Mouse (Mus musculus): Measurements from ENCODE around the gene Tmeff2.

Tmeff2 gene

GRCm38 (mm10) chr1:51107299-51107698, 206.9 kb downstream of the Tmeff2 start:
- no peak for DNase-seq (ENCODE audit: low spot score)

GRCm38 (mm10) chr1:51114721-51115120, 214.3 kb downstream of the Tmeff2 start:
- no peak for DNase-seq (ENCODE audit: low spot score)

GRCm38 (mm10) chr1:51115761-51116160, 215.3 kb downstream of the Tmeff2 start:
- DNase-seq (ENCODE audit: low spot score) = no peak

- DNase-seq (ENCODE audit: low spot score) = no peak
Measured at GRCm38 (mm10) chr1:51117830-51118229, 217.4 kb downstream of the Tmeff2 start.

- DNase-seq (ENCODE audit: low spot score) = no peak
Measured at GRCm38 (mm10) chr1:51125671-51126424, 225.4 kb downstream of the Tmeff2 start.

GRCm38 (mm10) chr1:51126425-51126765, 225.9 kb downstream of the Tmeff2 start:
- DNase-seq (ENCODE audit: low spot score) = no peak

- no peak for DNase-seq (ENCODE audit: low spot score)
Measured at GRCm38 (mm10) chr1:51136792-51137191, 236.3 kb downstream of the Tmeff2 start.

GRCm38 (mm10) chr1:51139605-51140004, 239.2 kb downstream of the Tmeff2 start:
- no peak for DNase-seq (ENCODE audit: low spot score)

- DNase-seq (ENCODE audit: low spot score) = no peak
Measured at GRCm38 (mm10) chr1:51141381-51141780, 240.9 kb downstream of the Tmeff2 start.

- DNase-seq (ENCODE audit: low spot score) = no peak
Measured at GRCm38 (mm10) chr1:51142729-51143128, 242.3 kb downstream of the Tmeff2 start.

GRCm38 (mm10) chr1:51145693-51146092, 245.2 kb downstream of the Tmeff2 start:
- DNase-seq (ENCODE audit: low spot score) = no peak

GRCm38 (mm10) chr1:51148481-51149137, 248.2 kb downstream of the Tmeff2 start:
- no peak for DNase-seq (ENCODE audit: low spot score)

GRCm38 (mm10) chr1:51149488-51149887, 249.0 kb downstream of the Tmeff2 start:
- DNase-seq (ENCODE audit: low spot score) = no peak

- DNase-seq (ENCODE audit: low spot score) = no peak
Measured at GRCm38 (mm10) chr1:51149890-51150289, 249.4 kb downstream of the Tmeff2 start.

GRCm38 (mm10) chr1:51152017-51152416, 251.6 kb downstream of the Tmeff2 start:
- DNase-seq (ENCODE audit: low spot score) = no peak

GRCm38 (mm10) chr1:51152856-51153255, 252.4 kb downstream of the Tmeff2 start:
- no peak for DNase-seq (ENCODE audit: low spot score)

- DNase-seq (ENCODE audit: low spot score) = no peak
Measured at GRCm38 (mm10) chr1:51184276-51184675, 283.8 kb downstream of the Tmeff2 start.

GRCm38 (mm10) chr1:51189008-51189407, 288.6 kb downstream of the Tmeff2 start:
- no peak for DNase-seq (ENCODE audit: low spot score)

- no peak for DNase-seq (ENCODE audit: low spot score)
Measured at GRCm38 (mm10) chr1:51191253-51191652, 290.8 kb downstream of the Tmeff2 start.

- DNase-seq (ENCODE audit: low spot score) = no peak
Measured at GRCm38 (mm10) chr1:51191872-51192613, 291.6 kb downstream of the Tmeff2 start.

GRCm38 (mm10) chr1:51199088-51199830, 298.8 kb downstream of the Tmeff2 start:
- DNase-seq (ENCODE audit: low spot score) = no peak

GRCm38 (mm10) chr1:51199954-51200353, 299.5 kb downstream of the Tmeff2 start:
- DNase-seq (ENCODE audit: low spot score) = no peak

All from urinary bladder, postnatal 10 days (tissue).